Mouse (Mus musculus) embryonic facial prominence, embryonic 12.5 days (tissue): ENCODE measurements around the gene Hmgn1. TPM values are rescaled to one million over a fixed set of nuclear protein-coding genes. Genes with fewer than 3 reads are reported as not detected.
"Not testable (repeated sequence)": the region's sequence is repeated elsewhere in the genome, so short reads cannot be mapped to it uniquely, and the experiment has no call there.

Experiments used
- ATAC-seq: fragments of 200-750 bp; cut with Nextera tagmentation; 2 replicates; pipeline ENCODE4 v1.8.0; 2017; ENCODE audit not compliant: insufficient number of reproducible peaks, insufficient read depth, low FRiP score, low TSS enrichment
- H3K27ac ChIP-seq: fragments of 300-500 bp; sonication (generic); 2 replicates; pipeline ENCODE4 v1.5.1; 2016; ENCODE audit warnings: mild to moderate bottlenecking
- H3K27me3 ChIP-seq: fragments of 300-500 bp; sonication (generic); 2 replicates; pipeline ENCODE4 v1.6.1; 2016; ENCODE audit warnings: mild to moderate bottlenecking, moderate library complexity
- H3K36me3 ChIP-seq: fragments of 300-500 bp; sonication (generic); 2 replicates; pipeline ENCODE4 v1.6.1; 2016; ENCODE audit warnings: mild to moderate bottlenecking
- H3K4me1 ChIP-seq: fragments of 300-500 bp; sonication (generic); 2 replicates; pipeline ENCODE4 v1.6.1; 2016
- H3K4me2 ChIP-seq: fragments of 300-500 bp; sonication (generic); replicated peaks from 2 replicates; pipeline ENCODE4 v1.6.1; 2016; ENCODE audit warnings: mild to moderate bottlenecking, moderate library complexity
- H3K4me3 ChIP-seq: fragments of 300-500 bp; sonication (generic); 2 replicates; pipeline ENCODE4 v1.5.1; 2016; ENCODE audit warnings: mild to moderate bottlenecking
- H3K9ac ChIP-seq: fragments of 300-500 bp; sonication (generic); 2 replicates; pipeline ENCODE4 v1.6.1; 2016; ENCODE audit warnings: mild to moderate bottlenecking, moderate library complexity
- H3K9me3 ChIP-seq: fragments of 300-500 bp; sonication (generic); 2 replicates; pipeline ENCODE4 v1.6.1; 2016; ENCODE audit warnings: mild to moderate bottlenecking, moderate library complexity
- WGBS: fragments of 180-500 bp; shearing (Covaris S2); methylation state at CpG from one replicate; pipeline ENCODE4 v1.1.7; 2016; 5-methylcytosine and 5-hydroxymethylcytosine counted together
- polyA plus RNA-seq: library from polyadenylated mRNA; unstranded; fragments of >200 nt; fragmentation: Nextera tagmentation; extraction: Ambion mirVana; gene quantifications from 2 replicates; pipeline ENCODE4 v1.2.1, GENCODE M21; 2016

Hmgn1 gene
- polyA plus RNA-seq, 1 experiment from 2014 or later, result 885 TPM

GRCm38 (mm10) chr16:96120022-96120623 is 7.4 kb downstream of the Hmgn1 start:
- H3K27ac ChIP-seq, result no peak overlapping the region
- WGBS, result 74% methylated on average over 4 of the region's 4 CpGs

GRCm38 (mm10) chr16:96114729-96115128 is 12.8 kb downstream of the Hmgn1 start:
- Histone ChIP-seq H3K4me1 (0 out of 2 replicates have a peak, but pooled peaks cover 3% of the 10 kb centered on the region), H3K4me3 (no peak overlapping the region), H3K9ac (no peak overlapping the region), H3K36me3 (no peaks in the 10 kb centered on the region; the same call in 1 of the 2 replicates), H3K9me3 (no peaks in the 10 kb centered on the region), H3K4me2 (no peak overlapping the region), H3K27ac (no peak overlapping the region), H3K27me3 (no peaks in the 10 kb centered on the region)
- ATAC-seq, result no peak
- WGBS, result 45% methylated on average over 4 of the region's 4 CpGs

More at GRCm38 (mm10) chr16:96120022-96120623, 7.4 kb downstream of the Hmgn1 start:
- no peaks in the 10 kb centered on the region for H3K27me3 ChIP-seq
- H3K4me1 ChIP-seq, result peaks cover under 1% of the 10 kb centered on the region; the same call in 1 of the 2 replicates
- H3K4me3 ChIP-seq, result no peak overlapping the region
- H3K4me2 ChIP-seq, result no peak overlapping the region
- no peak for ATAC-seq
- H3K36me3 ChIP-seq, result peaks cover 34% of the 10 kb centered on the region
- no peak overlapping the region for H3K9ac ChIP-seq
- no peaks in the 10 kb centered on the region for H3K9me3 ChIP-seq

- Histone ChIP-seq H3K9ac (no peak overlapping the region), H3K4me1 (0 out of 2 replicates have a peak, but pooled peaks cover 3% of the 10 kb centered on the region), H3K4me3 (no peak overlapping the region), H3K36me3 (no peaks in the 10 kb centered on the region), H3K27me3 (no peaks in the 10 kb centered on the region), H3K4me2 (no peak overlapping the region), H3K9me3 (no peaks in the 10 kb centered on the region), H3K27ac (no peak overlapping the region)
- no peak for ATAC-seq
- WGBS, result 47% methylated on average over 2 of the region's 2 CpGs
Measured at GRCm38 (mm10) chr16:96112769-96113168, 14.8 kb downstream of the Hmgn1 start.

GRCm38 (mm10) chr16:96110655-96111345 is 16.7 kb downstream of the Hmgn1 start:
- Histone ChIP-seq H3K4me1 (0 out of 2 replicates have a peak, but pooled peaks cover 3% of the 10 kb centered on the region), H3K4me3 (no peak overlapping the region), H3K27ac (no peak overlapping the region), H3K4me2 (no peak overlapping the region), H3K9ac (no peak overlapping the region), H3K36me3 (no peaks in the 10 kb centered on the region), H3K9me3 (no peaks in the 10 kb centered on the region), H3K27me3 (no peaks in the 10 kb centered on the region)
- 82% methylated on average over 5 of the region's 5 CpGs for WGBS
- ATAC-seq, result no peak

- no peaks in the 10 kb centered on the region for H3K27me3 ChIP-seq
- H3K36me3 ChIP-seq, result no peaks in the 10 kb centered on the region
- no peaks in the 10 kb centered on the region for H3K9me3 ChIP-seq
- no peak overlapping the region for H3K4me2 ChIP-seq
- H3K27ac ChIP-seq, result no peak overlapping the region
- no peak for ATAC-seq
- 56% methylated on average over 4 of the region's 4 CpGs for WGBS
- H3K4me3 ChIP-seq, result no peak overlapping the region
- 0 out of 2 replicates have a peak, but pooled peaks cover 3% of the 10 kb centered on the region for H3K4me1 ChIP-seq
- H3K9ac ChIP-seq, result no peak overlapping the region
Measured at GRCm38 (mm10) chr16:96109673-96110072, 17.9 kb downstream of the Hmgn1 start.

GRCm38 (mm10) chr16:96103036-96103435 is 24.5 kb downstream of the Hmgn1 start:
- H3K27me3 ChIP-seq, result no peaks in the 10 kb centered on the region
- H3K4me3 ChIP-seq, result no peak overlapping the region
- no peaks in the 10 kb centered on the region for H3K4me1 ChIP-seq
- H3K9me3 ChIP-seq, result no peaks in the 10 kb centered on the region
- no peak for ATAC-seq
- 47% methylated on average over 2 of the region's 2 CpGs for WGBS
- H3K36me3 ChIP-seq, result no peaks in the 10 kb centered on the region
- H3K27ac ChIP-seq, result no peak overlapping the region
- H3K9ac ChIP-seq, result no peak overlapping the region
- no peak overlapping the region for H3K4me2 ChIP-seq

GRCm38 (mm10) chr16:96097811-96098210 is 29.7 kb downstream of the Hmgn1 start:
- H3K36me3 ChIP-seq, H3K4me1 ChIP-seq, ATAC-seq, H3K9ac ChIP-seq, H3K4me2 ChIP-seq, H3K27ac ChIP-seq, H3K4me3 ChIP-seq, H3K27me3 ChIP-seq, H3K9me3 ChIP-seq: not testable (repeated sequence)

- Histone ChIP-seq H3K9me3 (no peaks in the 10 kb centered on the region), H3K27me3 (no peaks in the 10 kb centered on the region), H3K36me3 (no peaks in the 10 kb centered on the region), H3K4me1 (peaks cover 5% of the 10 kb centered on the region; the same call in 1 of the 2 replicates), H3K9ac (no peak overlapping the region), H3K4me2 (no peak overlapping the region), H3K27ac (no peak overlapping the region), H3K4me3 (no peak overlapping the region)
- ATAC-seq, result no peak
- 80% methylated on average over 5 of the region's 5 CpGs for WGBS
Measured at GRCm38 (mm10) chr16:96095966-96096365, 31.6 kb downstream of the Hmgn1 start.

- H3K27ac ChIP-seq, result no peak overlapping the region
- H3K36me3 ChIP-seq, result no peaks in the 10 kb centered on the region
- peaks cover 9% of the 10 kb centered on the region; the same call in 1 of the 2 replicates for H3K4me1 ChIP-seq
- 60% methylated on average over 9 of the region's 9 CpGs for WGBS
- H3K4me3 ChIP-seq, result no peak overlapping the region
- no peak overlapping the region for H3K9ac ChIP-seq
- no peak overlapping the region for H3K4me2 ChIP-seq
- no peak for ATAC-seq
- H3K9me3 ChIP-seq, result no peaks in the 10 kb centered on the region
- no peaks in the 10 kb centered on the region for H3K27me3 ChIP-seq
Measured at GRCm38 (mm10) chr16:96091515-96092504, 35.7 kb downstream of the Hmgn1 start.

GRCm38 (mm10) chr16:96088120-96088519 is 39.4 kb downstream of the Hmgn1 start:
- WGBS, result 50% methylated on average over 5 of the region's 5 CpGs
- H3K9ac ChIP-seq, result no peak overlapping the region

GRCm38 (mm10) chr16:96087436-96087835 is 40.1 kb downstream of the Hmgn1 start:
- no peak for ATAC-seq
- no peak overlapping the region for H3K9ac ChIP-seq

More at GRCm38 (mm10) chr16:96088120-96088519, 39.4 kb downstream of the Hmgn1 start:
- Histone ChIP-seq H3K27me3 (no peaks in the 10 kb centered on the region), H3K4me2 (no peak overlapping the region), H3K36me3 (no peaks in the 10 kb centered on the region), H3K27ac (no peak overlapping the region), H3K4me1 (peaks cover 14% of the 10 kb centered on the region), H3K9me3 (no peaks in the 10 kb centered on the region), H3K4me3 (no peak overlapping the region)
- no peak for ATAC-seq

More at GRCm38 (mm10) chr16:96087436-96087835, 40.1 kb downstream of the Hmgn1 start:
- Histone ChIP-seq H3K4me3 (no peak overlapping the region), H3K36me3 (no peaks in the 10 kb centered on the region), H3K4me2 (no peak overlapping the region), H3K9me3 (no peaks in the 10 kb centered on the region), H3K4me1 (peaks cover 14% of the 10 kb centered on the region), H3K27ac (no peak overlapping the region), H3K27me3 (no peaks in the 10 kb centered on the region)
- WGBS, result 75% methylated on average over 4 of the region's 4 CpGs
